Mouse (Mus musculus) layer of hippocampus, adult 11-12 months (tissue): ENCODE results near the gene Fgf7.

ENCODE experiments used
- DNase-seq: peaks from one replicate; pipeline ENCODE4 v3.0.0; 2022; ENCODE audit warnings: low spot score

The Fgf7 gene

DNA sequence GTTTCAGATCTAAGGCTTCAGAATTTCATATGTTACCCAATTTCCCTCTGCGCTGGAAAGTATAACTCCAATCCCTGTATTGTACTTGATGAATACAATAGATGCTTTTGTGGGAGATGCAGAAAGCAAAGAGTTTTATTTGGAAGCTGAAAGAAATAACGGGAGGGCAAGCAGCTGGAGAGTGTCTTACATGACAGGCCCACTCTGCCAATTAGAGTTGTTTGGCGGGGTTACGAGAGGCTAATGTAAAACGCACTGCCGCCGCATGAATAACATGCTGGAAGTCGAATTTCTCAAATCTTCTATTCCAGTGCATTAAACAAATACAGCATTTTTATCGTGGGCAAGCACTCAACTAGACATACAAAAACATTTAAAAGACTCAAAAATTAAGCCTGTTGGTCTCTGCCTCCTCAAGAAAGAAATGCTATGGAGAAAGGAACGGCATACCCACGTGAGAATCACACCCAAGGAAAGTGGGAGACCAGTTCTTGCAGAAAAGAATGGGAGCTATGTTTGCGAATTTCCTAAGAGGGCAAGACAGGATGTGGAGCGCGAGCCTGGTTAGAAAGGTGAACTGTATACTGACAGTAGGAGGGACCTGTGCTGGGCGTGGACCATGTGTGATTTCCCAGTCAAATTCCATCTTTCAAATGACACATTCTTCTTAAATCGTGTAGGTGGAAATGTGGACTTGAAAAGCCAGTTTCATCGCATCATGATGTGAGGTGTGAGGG lies 26.7 kb downstream of the Fgf7 start:
- peak; percentile 10 for DNase-seq

DNA sequence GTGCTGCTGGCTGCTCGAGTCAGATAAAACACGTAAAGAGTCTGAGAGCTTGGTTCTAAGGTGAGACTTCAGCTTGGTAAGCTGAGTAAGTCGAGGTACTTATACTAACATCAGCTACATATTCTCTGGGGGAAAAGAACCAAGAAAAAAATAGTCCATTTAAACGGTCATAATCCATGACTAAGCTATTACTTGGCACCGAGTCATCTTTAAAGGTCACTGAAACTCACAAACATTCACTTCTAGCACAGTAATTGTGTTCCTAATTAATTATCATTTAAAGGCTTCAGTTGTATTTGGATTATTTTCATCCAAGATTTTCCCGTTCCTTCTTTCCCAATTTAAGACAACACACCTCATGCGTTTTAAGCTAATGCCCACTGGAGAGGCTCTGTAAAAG lies 28.4 kb downstream of the Fgf7 start:
- no peak for DNase-seq

DNA sequence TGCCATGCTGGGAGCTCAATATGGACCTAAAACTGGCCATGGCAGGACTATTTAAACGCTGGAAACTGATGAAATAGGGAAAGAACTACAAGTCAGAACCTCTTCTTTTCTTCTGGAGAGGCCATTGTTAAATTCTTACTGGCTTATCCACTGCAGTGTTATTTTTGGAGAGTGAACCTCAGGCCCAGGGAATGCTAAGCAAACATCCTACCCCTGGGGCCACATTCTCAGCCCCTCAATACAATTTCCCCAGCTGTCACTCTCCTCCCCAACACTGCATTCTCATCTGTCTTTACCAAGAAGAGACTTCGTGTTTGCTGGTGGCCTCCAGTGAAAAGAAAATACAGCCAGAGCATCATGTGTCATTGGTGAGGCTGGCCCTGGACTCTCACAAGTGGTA lies 30.4 kb downstream of the Fgf7 start:
- no peak for DNase-seq

- no peak for DNase-seq
Measured at GRCm38 (mm10) chr2:126065303-126065856, 30.9 kb downstream of the Fgf7 start.

DNA sequence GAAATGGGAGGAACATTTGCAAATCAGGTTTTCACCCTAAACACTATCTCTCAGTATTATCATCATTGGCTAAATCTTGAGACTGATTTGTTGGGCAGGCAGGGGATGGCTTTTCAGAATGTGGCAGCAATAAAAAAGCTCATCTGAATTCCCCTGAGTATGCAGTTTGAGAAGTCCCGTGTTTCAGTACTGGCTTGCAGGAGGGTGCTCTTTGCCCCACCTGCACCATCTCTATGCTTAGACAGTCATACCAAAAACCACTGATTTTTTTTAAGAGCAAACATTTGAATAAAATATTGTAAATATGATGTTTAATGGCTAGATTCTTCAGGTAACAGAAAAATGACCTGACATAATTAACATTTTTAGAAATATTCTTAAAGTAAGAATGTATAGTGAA lies 35.3 kb downstream of the Fgf7 start:
- no peak for DNase-seq

- DNase-seq = no peak
Measured at GRCm38 (mm10) chr2:126073744-126074143, 39.3 kb downstream of the Fgf7 start.

GRCm38 (mm10) chr2:126076506-126076905 lies 42.0 kb downstream of the Fgf7 start:
- no peak for DNase-seq

- DNase-seq = no peak
Measured at GRCm38 (mm10) chr2:126079086-126079485, 44.6 kb downstream of the Fgf7 start.

GRCm38 (mm10) chr2:126084326-126084725 lies 49.9 kb downstream of the Fgf7 start:
- peak; percentile 15 for DNase-seq

- no peak for DNase-seq
Measured at GRCm38 (mm10) chr2:126086187-126086586, 51.7 kb downstream of the Fgf7 start.

- no peak for DNase-seq
Measured at GRCm38 (mm10) chr2:126090432-126090831, 56.0 kb downstream of the Fgf7 start.

GRCm38 (mm10) chr2:126094616-126095015 lies 60.2 kb downstream of the Fgf7 start:
- DNase-seq = no peak
